Mouse (Mus musculus) mesoderm, embryonic 11.5 days (tissue): ENCODE measurements around the gene Naaladl2.
A peak's percentile ranks its signal among the peaks of the same experiment; 100 is the strongest.

Experiments
- DNase-seq: peaks from one replicate; pipeline ENCODE4 v3.0.0-alpha.2; 2012; ENCODE audit warnings: low read depth, low spot score

The Naaladl2 gene

GRCm38 (mm10) chr3:24690162-24690915 lies 453.7 kb downstream of the Naaladl2 start:
- DNase-seq, result no peak

GRCm38 (mm10) chr3:24670500-24670899 lies 473.6 kb downstream of the Naaladl2 start:
- no peak for DNase-seq

- no peak for DNase-seq
Observed at GRCm38 (mm10) chr3:24668052-24668916, 475.8 kb downstream of the Naaladl2 start.

- DNase-seq, result no peak
Observed at GRCm38 (mm10) chr3:24665408-24665807, 478.7 kb downstream of the Naaladl2 start.

GRCm38 (mm10) chr3:24663749-24664148 lies 480.3 kb downstream of the Naaladl2 start:
- no peak for DNase-seq

GRCm38 (mm10) chr3:24630032-24630431 lies 514.0 kb downstream of the Naaladl2 start:
- DNase-seq, result peak; percentile 44

GRCm38 (mm10) chr3:24605485-24605884 lies 538.6 kb downstream of the Naaladl2 start:
- DNase-seq, result peak; percentile 49

GRCm38 (mm10) chr3:24604791-24605320 lies 539.2 kb downstream of the Naaladl2 start:
- peak; percentile 3 for DNase-seq

- DNase-seq, result no peak
Observed at GRCm38 (mm10) chr3:24595447-24595846, 548.6 kb downstream of the Naaladl2 start.

- DNase-seq, result no peak
Observed at GRCm38 (mm10) chr3:24556617-24557016, 587.4 kb downstream of the Naaladl2 start.

GRCm38 (mm10) chr3:24553701-24554100 lies 590.4 kb downstream of the Naaladl2 start:
- DNase-seq, result no peak

GRCm38 (mm10) chr3:24552631-24553030 lies 591.4 kb downstream of the Naaladl2 start:
- DNase-seq, result no peak

- DNase-seq, result no peak
Observed at GRCm38 (mm10) chr3:24533775-24534458, 610.1 kb downstream of the Naaladl2 start.

- no peak for DNase-seq
Observed at GRCm38 (mm10) chr3:24514918-24515317, 629.1 kb downstream of the Naaladl2 start.

- DNase-seq, result no peak
Observed at GRCm38 (mm10) chr3:24486456-24487112, 657.5 kb downstream of the Naaladl2 start.

- no peak for DNase-seq
Observed at GRCm38 (mm10) chr3:24463941-24464340, 680.1 kb downstream of the Naaladl2 start.

- no peak for DNase-seq
Observed at GRCm38 (mm10) chr3:24440621-24441020, 703.4 kb downstream of the Naaladl2 start.

- no peak for DNase-seq
Observed at GRCm38 (mm10) chr3:24432761-24433160, 711.3 kb downstream of the Naaladl2 start.

GRCm38 (mm10) chr3:24391737-24392136 lies 752.3 kb downstream of the Naaladl2 start:
- no peak for DNase-seq

- no peak for DNase-seq
Observed at GRCm38 (mm10) chr3:24391311-24391710, 752.8 kb downstream of the Naaladl2 start.

- peak; percentile 1 for DNase-seq
Observed at GRCm38 (mm10) chr3:24355010-24355409, 789.1 kb downstream of the Naaladl2 start.
